Mouse (Mus musculus) liver, embryonic 16.5 days (tissue): ENCODE measurements around the gene Cul7. TPM values are rescaled to one million over a fixed set of nuclear protein-coding genes. Genes with fewer than 3 reads are reported as not detected.

ENCODE experiments used
- ATAC-seq: fragments of 200-750 bp; cut with Nextera tagmentation; 2 replicates; pipeline ENCODE4 v1.8.0; 2017; ENCODE audit warnings: low read depth, mild to moderate bottlenecking, moderate number of reproducible peaks, moderate library complexity
- H3K27ac ChIP-seq: fragments of 300-500 bp; sonication (generic); 2 replicates; pipeline ENCODE4 v1.5.1; 2014; ENCODE audit warnings: mild to moderate bottlenecking, low read length
- H3K27me3 ChIP-seq: fragments of 300-500 bp; sonication (generic); 2 replicates; pipeline ENCODE4 v1.6.1; 2014; ENCODE audit warnings: low read depth, low read length, mixed read lengths; ENCODE audit not compliant: control insufficient read depth, insufficient read depth
- H3K36me3 ChIP-seq: fragments of 300-500 bp; sonication (generic); 2 replicates; pipeline ENCODE4 v1.6.1; 2014; ENCODE audit warnings: mild to moderate bottlenecking; ENCODE audit not compliant: control insufficient read depth, insufficient read depth
- H3K4me1 ChIP-seq: fragments of 300-500 bp; sonication (generic); 2 replicates; pipeline ENCODE4 v1.6.1; 2014; ENCODE audit warnings: low read depth, low read length, mixed read lengths; ENCODE audit not compliant: control insufficient read depth
- H3K4me2 ChIP-seq: fragments of 300-500 bp; sonication (generic); 2 replicates; pipeline ENCODE4 v1.6.1; 2014; ENCODE audit warnings: low read depth, low read length, mixed read lengths
- H3K4me3 ChIP-seq: fragments of 300-500 bp; sonication (generic); 2 replicates; pipeline ENCODE4 v1.5.1; 2014; ENCODE audit warnings: low read depth, mild to moderate bottlenecking, low read length
- H3K9ac ChIP-seq: fragments of 300-500 bp; sonication (generic); 2 replicates; pipeline ENCODE4 v1.6.1; 2014; ENCODE audit warnings: low read depth, low read length
- H3K9me3 ChIP-seq: fragments of 300-500 bp; sonication (generic); replicated peaks from 2 replicates; pipeline ENCODE4 v1.6.1; 2016; ENCODE audit warnings: low read length; ENCODE audit not compliant: control insufficient read depth
- WGBS: fragments of 180-500 bp; shearing (Covaris S2); extraction: QIAGEN DNeasy Blood & Tissue Kit; methylation state at CpG from one replicate; pipeline ENCODE4 v1.1.7; 2014; ENCODE audit not compliant: insufficient replicate concordance; 5-methylcytosine and 5-hydroxymethylcytosine counted together
- polyA plus RNA-seq: library from polyadenylated mRNA; unstranded; fragments of >200 nt; fragmentation: Nextera tagmentation; extraction: Ambion mirVana; gene quantifications from 2 replicates; pipeline ENCODE4 v1.2.1, GENCODE M21; 2015

The Cul7 gene
- polyA plus RNA-seq, 1 experiment from 2014 or later, result 11.6 TPM

DNA sequence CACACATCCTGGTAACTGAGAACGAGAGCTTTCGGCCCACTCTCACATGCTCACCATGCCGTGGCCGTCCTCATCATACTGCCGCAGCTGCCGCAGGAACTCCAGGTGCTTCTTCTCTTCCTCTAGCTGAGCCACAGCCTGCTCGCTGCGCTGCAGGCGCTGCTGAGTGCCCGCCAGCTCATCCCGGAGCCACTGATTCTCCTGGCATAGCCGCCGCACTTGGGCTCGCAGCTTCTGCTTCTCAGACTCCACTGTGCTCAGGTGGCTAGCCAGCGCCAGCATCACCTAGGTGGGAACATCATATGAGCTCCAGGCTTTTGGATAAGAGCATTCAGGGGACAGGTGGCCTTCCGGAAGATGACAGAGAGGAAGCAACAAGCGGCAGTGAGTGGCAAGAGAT, 8.1 kb upstream of the Cul7 start:
- Histone ChIP-seq H3K4me2 (no peak overlapping the region), H3K4me1 (peaks cover 20% of the 10 kb centered on the region), H3K4me3 (no peak overlapping the region), H3K27ac (no peak overlapping the region), H3K9me3 (no peaks in the 10 kb centered on the region), H3K36me3 (no peaks in the 10 kb centered on the region), H3K9ac (no peak overlapping the region), H3K27me3 (no peaks in the 10 kb centered on the region)
- WGBS, result 83% methylated on average over 17 of the region's 17 CpGs
- no peak for ATAC-seq

DNA sequence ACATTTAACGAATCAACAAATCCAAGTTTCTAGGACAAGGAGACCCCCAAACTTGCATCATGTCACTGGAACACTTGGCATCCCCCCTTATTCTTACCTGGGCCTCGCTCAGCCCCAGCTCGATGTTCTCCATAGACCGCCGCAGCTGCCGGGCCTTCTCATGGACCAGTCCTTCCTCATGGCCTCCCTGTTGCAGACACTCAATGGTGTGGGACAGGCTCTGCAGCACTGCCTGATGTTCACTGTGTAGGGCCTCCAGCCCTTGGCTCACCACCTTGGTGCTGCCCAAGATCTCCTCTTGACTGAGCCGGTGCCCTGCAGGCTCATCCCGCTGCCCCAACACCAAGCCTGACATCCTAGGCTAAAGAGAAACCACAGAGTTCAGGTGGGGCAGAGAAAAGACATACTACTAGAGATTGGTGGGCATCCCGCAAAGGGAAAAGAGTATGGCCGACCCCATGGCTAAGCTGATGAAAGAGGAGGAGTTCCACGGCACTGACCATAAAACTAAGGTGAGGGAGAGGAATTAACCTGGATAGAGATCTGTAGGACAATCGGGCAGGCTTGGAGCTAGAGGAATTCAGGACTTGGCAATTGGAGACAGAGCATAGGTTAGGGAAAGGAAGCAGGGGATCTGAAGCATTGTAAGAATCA, 5.9 kb upstream of the Cul7 start:
- Histone ChIP-seq H3K4me1 (peaks cover 24% of the 10 kb centered on the region), H3K36me3 (no peaks in the 10 kb centered on the region), H3K4me2 (peak overlapping the region; percentile 96; the same call in 1 of the 2 replicates), H3K4me3 (no peak overlapping the region; the same call in 1 of the 2 replicates), H3K27ac (no peak overlapping the region), H3K27me3 (no peaks in the 10 kb centered on the region), H3K9me3 (no peaks in the 10 kb centered on the region), H3K9ac (no peak overlapping the region)
- ATAC-seq, result no peak
- 77% methylated on average over 12 of the region's 12 CpGs for WGBS

DNA sequence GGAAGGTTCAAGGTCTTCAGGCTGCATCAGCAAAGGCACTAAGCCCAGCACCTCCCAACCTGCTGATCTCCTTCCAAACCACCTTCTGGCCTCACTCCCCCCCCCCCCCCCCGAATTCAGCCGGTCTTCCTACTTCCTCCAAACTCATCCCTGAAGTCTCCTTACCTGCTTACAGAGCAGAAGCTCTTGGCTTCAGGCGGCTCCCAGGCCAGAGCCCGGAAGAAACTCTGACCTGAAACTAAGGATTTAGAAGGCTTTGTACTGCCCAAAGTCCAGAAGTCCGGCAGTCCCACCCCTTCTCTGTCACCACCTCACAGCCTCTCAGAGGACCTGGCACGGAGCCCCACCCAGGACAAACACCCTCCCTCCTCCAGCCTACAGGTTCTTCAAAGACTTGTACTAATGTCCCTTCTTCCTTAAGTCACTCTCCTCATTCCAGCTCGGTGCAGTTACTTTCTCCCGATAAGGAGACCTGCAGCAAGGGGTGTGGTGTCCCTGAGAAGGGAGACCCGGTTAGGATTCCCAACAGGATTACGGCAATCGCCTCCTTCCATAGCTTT, 5.1 kb upstream of the Cul7 start:
- H3K4me2 ChIP-seq, result peak overlapping the region; percentile 96
- H3K27ac ChIP-seq, result peak overlapping the region; percentile 78
- ATAC-seq, result peak; percentile 14; the same call in 1 of the 2 replicates
- H3K4me1 ChIP-seq, result peaks cover 28% of the 10 kb centered on the region
- H3K9ac ChIP-seq, result peak overlapping the region; percentile 75
- peak overlapping the region; percentile 94 for H3K4me3 ChIP-seq
- H3K27me3 ChIP-seq, result no peaks in the 10 kb centered on the region
- H3K9me3 ChIP-seq, result no peaks in the 10 kb centered on the region
- 12% methylated on average over 11 of the region's 11 CpGs for whole genome bisulfite sequencing
- no peaks in the 10 kb centered on the region for H3K36me3 ChIP-seq

GRCm38 (mm10) chr17:46645561-46646321, 4.4 kb upstream of the Cul7 start, which contains the start of the genes Klc4 and Mrpl2:
Klc4 (minus strand) TSS chr17:46646022.
Mrpl2 (plus strand) TSS chr17:46646229.
- ATAC-seq, result peak; percentile 79
- under 1% methylated on average over 51 of the region's 53 CpGs for WGBS
- H3K27ac ChIP-seq, result peak within 1 kb of the TSS; percentile 80
- H3K9me3 ChIP-seq, result no peaks in the 10 kb centered on the region
- H3K36me3 ChIP-seq, result no peaks in the 10 kb centered on the region
- no peaks in the 10 kb centered on the region for H3K27me3 ChIP-seq
- peak within 1 kb of the TSS; percentile 85 for H3K9ac ChIP-seq
- peak within 1 kb of the TSS; percentile 96 for H3K4me2 ChIP-seq
- H3K4me3 ChIP-seq, result peak within 1 kb of the TSS; percentile 94
- peaks cover 32% of the 10 kb centered on the region for H3K4me1 ChIP-seq

DNA sequence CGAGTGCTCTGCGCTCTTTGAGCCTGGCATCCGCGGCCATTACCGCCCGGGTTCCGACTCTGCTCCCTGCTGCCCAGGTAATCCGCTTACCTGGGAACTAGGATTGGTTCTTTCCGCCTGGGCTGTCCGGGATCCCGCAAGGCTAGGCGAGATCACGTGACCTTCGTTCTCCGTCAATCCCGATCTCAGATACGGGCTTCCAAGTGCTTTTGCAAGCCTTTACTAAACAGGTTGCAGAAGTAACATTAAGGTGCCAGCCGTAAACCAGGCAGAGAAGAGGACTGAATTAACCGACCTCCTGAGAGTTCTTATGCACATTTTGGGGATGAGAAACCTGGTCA, 3.8 kb upstream of the Cul7 start:
- under 1% methylated on average over 19 of the region's 19 CpGs for WGBS
- Histone ChIP-seq H3K4me1 (peaks cover 37% of the 10 kb centered on the region), H3K4me3 (peak overlapping the region; percentile 94), H3K4me2 (peak overlapping the region; percentile 96), H3K9me3 (no peaks in the 10 kb centered on the region), H3K9ac (peak overlapping the region; percentile 85), H3K27me3 (no peaks in the 10 kb centered on the region), H3K36me3 (no peaks in the 10 kb centered on the region), H3K27ac (peak overlapping the region; percentile 80)
- peak; percentile 33 for ATAC-seq

DNA sequence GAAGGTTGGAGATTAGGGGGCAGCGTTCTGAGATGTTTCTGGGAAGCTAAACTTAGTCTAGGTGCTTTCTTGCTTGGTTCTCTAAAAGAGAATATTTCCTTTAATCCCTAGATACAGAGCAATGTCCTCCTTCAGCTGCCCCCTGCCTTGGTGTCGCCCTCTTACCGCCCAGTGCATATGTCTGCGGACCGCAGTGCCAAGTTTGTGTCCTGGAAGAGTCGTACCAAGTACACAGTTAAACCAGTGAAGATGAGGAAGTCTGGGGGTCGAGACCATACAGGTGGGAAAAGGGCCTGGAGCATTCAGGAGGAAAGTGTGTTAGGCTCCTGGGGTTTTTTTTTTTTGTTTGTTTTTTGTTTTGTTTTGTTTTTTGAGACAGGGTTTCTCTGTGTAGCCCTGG, 2.9 kb upstream of the Cul7 start:
- Histone ChIP-seq H3K36me3 (no peaks in the 10 kb centered on the region), H3K4me2 (peak overlapping the region; percentile 96), H3K4me3 (no peak overlapping the region; the same call in 1 of the 2 replicates), H3K27me3 (no peaks in the 10 kb centered on the region), H3K9ac (no peak overlapping the region), H3K4me1 (peaks cover 45% of the 10 kb centered on the region), H3K27ac (no peak overlapping the region), H3K9me3 (no peaks in the 10 kb centered on the region)
- no peak for ATAC-seq
- 78% methylated on average over 7 of the region's 7 CpGs for WGBS

DNA sequence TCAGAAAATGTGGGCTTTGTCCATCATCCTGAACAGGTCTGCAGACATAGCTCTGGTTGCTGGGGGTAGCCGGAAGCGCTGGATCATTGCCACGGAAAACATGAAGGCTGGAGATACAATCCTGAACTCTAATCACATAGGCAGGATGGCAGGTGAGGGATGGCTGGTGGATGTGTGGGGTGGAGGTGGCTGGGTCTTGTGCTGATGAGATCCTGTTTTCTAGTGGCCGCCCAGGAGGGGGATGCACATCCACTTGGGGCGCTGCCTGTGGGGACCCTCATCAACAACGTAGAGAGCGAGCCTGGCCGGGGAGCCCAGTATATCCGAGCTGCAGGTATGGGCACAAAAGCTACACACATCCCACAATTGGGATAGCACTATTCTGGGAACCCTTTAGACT, 1.7 kb upstream of the Cul7 start:
- Histone ChIP-seq H3K9me3 (no peaks in the 10 kb centered on the region), H3K4me3 (no peak overlapping the region), H3K4me2 (no peak overlapping the region), H3K9ac (no peak overlapping the region), H3K27ac (no peak overlapping the region), H3K27me3 (no peaks in the 10 kb centered on the region), H3K36me3 (peaks cover 2% of the 10 kb centered on the region; the same call in 1 of the 2 replicates), H3K4me1 (peaks cover 45% of the 10 kb centered on the region)
- no peak for ATAC-seq
- WGBS, result 81% methylated on average over 9 of the region's 9 CpGs

DNA sequence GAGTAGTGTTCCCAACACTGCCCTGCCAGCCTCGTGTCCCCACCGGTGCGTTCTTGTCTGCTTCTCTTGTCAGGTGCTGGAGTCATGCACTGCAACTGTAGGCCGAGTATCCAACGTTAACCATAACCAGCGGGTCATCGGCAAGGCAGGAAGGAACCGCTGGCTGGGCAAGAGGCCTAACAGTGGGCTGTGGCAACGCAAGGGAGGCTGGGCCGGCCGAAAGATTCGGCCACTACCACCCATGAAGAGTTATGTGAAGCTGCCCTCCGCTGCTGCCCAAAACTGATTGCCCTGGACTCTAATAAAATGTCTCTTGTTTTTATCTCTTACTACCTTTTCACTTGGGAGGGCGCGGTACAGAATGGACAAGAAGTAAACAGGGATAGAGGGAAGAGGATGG, 326 bp upstream of the Cul7 start:
- peak overlapping the region; percentile 77 for H3K9ac ChIP-seq
- H3K27ac ChIP-seq, result peak overlapping the region; percentile 75
- peak overlapping the region; percentile 71 for H3K4me3 ChIP-seq
- WGBS, result 22% methylated on average over 15 of the region's 15 CpGs
- H3K4me1 ChIP-seq, result peaks cover 38% of the 10 kb centered on the region
- H3K27me3 ChIP-seq, result no peaks in the 10 kb centered on the region
- ATAC-seq, result no peak
- H3K9me3 ChIP-seq, result no peaks in the 10 kb centered on the region
- H3K36me3 ChIP-seq, result peaks cover 7% of the 10 kb centered on the region
- peak overlapping the region; percentile 87 for H3K4me2 ChIP-seq

DNA sequence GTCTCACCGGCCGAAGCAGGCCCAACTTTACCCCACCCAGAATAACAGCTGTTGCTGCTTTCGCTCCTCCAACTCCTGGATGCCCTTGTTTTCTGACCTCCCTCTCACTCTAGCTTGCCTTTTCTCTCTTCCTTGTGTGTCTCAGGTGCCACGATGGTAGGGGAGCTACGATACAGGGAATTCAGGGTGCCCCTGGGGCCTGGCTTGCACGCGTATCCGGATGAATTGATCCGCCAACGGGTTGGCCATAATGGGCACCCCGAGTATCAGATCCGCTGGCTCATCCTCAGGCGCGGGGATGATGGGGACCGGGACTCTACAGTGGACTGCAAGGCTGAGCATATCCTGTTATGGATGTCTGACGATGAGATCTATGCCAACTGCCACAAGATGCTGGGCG, 1.2 kb downstream of the Cul7 start:
- ATAC-seq, result no peak
- H3K9me3 ChIP-seq, result no peaks in the 10 kb centered on the region
- peaks cover 9% of the 10 kb centered on the region for H3K36me3 ChIP-seq
- WGBS, result 70% methylated on average over 17 of the region's 17 CpGs
- peak overlapping the region; percentile 77 for H3K9ac ChIP-seq
- H3K4me3 ChIP-seq, result peak overlapping the region; percentile 71
- peak overlapping the region; percentile 75; the same call in 1 of the 2 replicates for H3K27ac ChIP-seq
- peak overlapping the region; percentile 87 for H3K4me2 ChIP-seq
- H3K4me1 ChIP-seq, result peaks cover 34% of the 10 kb centered on the region
- no peaks in the 10 kb centered on the region for H3K27me3 ChIP-seq
